Mouse (Mus musculus) embryonic facial prominence, embryonic 12.5 days (tissue): ENCODE data around the gene Poc1a. TPM values are rescaled to one million over a fixed set of nuclear protein-coding genes. Genes with fewer than 3 reads are reported as not detected.

Source experiments
- ATAC-seq: fragments of 200-750 bp; cut with Nextera tagmentation; 2 replicates; pipeline ENCODE4 v1.8.0; 2017; ENCODE audit not compliant: insufficient number of reproducible peaks, insufficient read depth, low FRiP score, low TSS enrichment
- H3K27ac ChIP-seq: fragments of 300-500 bp; sonication (generic); 2 replicates; pipeline ENCODE4 v1.5.1; 2016; ENCODE audit warnings: mild to moderate bottlenecking
- H3K27me3 ChIP-seq: fragments of 300-500 bp; sonication (generic); 2 replicates; pipeline ENCODE4 v1.6.1; 2016; ENCODE audit warnings: mild to moderate bottlenecking, moderate library complexity
- H3K36me3 ChIP-seq: fragments of 300-500 bp; sonication (generic); 2 replicates; pipeline ENCODE4 v1.6.1; 2016; ENCODE audit warnings: mild to moderate bottlenecking
- H3K4me1 ChIP-seq: fragments of 300-500 bp; sonication (generic); 2 replicates; pipeline ENCODE4 v1.6.1; 2016
- H3K4me2 ChIP-seq: fragments of 300-500 bp; sonication (generic); replicated peaks from 2 replicates; pipeline ENCODE4 v1.6.1; 2016; ENCODE audit warnings: mild to moderate bottlenecking, moderate library complexity
- H3K4me3 ChIP-seq: fragments of 300-500 bp; sonication (generic); 2 replicates; pipeline ENCODE4 v1.5.1; 2016; ENCODE audit warnings: mild to moderate bottlenecking
- H3K9ac ChIP-seq: fragments of 300-500 bp; sonication (generic); 2 replicates; pipeline ENCODE4 v1.6.1; 2016; ENCODE audit warnings: mild to moderate bottlenecking, moderate library complexity
- H3K9me3 ChIP-seq: fragments of 300-500 bp; sonication (generic); 2 replicates; pipeline ENCODE4 v1.6.1; 2016; ENCODE audit warnings: mild to moderate bottlenecking, moderate library complexity
- WGBS: fragments of 180-500 bp; shearing (Covaris S2); methylation state at CpG from one replicate; pipeline ENCODE4 v1.1.7; 2016; 5-methylcytosine and 5-hydroxymethylcytosine counted together
- polyA plus RNA-seq: library from polyadenylated mRNA; unstranded; fragments of >200 nt; fragmentation: Nextera tagmentation; extraction: Ambion mirVana; gene quantifications from 2 replicates; pipeline ENCODE4 v1.2.1, GENCODE M21; 2016

The Poc1a gene
- polyA plus RNA-seq, 1 experiment from 2014 or later: 27.9 TPM

DNA sequence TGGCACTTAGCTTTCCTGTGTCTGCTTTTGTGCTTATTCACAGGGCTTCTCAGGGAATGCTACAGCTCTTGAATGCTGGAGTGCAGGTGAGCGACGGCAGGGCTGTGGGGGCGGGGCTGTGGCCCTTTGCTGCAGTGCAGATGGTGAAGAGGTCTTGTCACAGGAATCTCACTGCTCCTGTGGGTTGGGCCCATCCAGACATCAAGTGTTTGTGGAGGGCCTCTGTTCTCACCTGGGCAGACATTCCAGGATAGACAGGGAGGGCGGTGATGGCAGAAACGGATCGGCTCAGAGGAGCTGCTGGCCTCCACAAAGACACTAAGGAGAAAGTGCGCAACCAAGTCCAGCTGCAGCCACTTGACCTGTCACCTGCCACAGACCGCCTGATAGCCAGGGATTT is 45.4 kb downstream of the Poc1a start:
- H3K4me2 ChIP-seq: no peak overlapping the region
- H3K4me1 ChIP-seq: peaks cover 20% of the 10 kb centered on the region
- no peak overlapping the region for H3K4me3 ChIP-seq
- no peak for ATAC-seq
- H3K9ac ChIP-seq: no peak overlapping the region
- no peaks in the 10 kb centered on the region for H3K9me3 ChIP-seq
- no peak overlapping the region; the same call in 1 of the 2 replicates for H3K27ac ChIP-seq
- H3K36me3 ChIP-seq: no peaks in the 10 kb centered on the region
- no peaks in the 10 kb centered on the region for H3K27me3 ChIP-seq
- WGBS: 61% methylated on average over 8 of the region's 8 CpGs

GRCm38 (mm10) chr9:106327125-106327809 is 46.4 kb downstream of the Poc1a start:
- H3K36me3 ChIP-seq: no peaks in the 10 kb centered on the region
- H3K9ac ChIP-seq: no peak overlapping the region
- H3K4me2 ChIP-seq: no peak overlapping the region
- H3K9me3 ChIP-seq: no peaks in the 10 kb centered on the region
- H3K4me1 ChIP-seq: peaks cover 20% of the 10 kb centered on the region
- ATAC-seq: no peak
- no peak overlapping the region for H3K4me3 ChIP-seq
- H3K27ac ChIP-seq: no peak overlapping the region
- H3K27me3 ChIP-seq: no peaks in the 10 kb centered on the region
- 81% methylated on average over 8 of the region's 8 CpGs for WGBS

DNA sequence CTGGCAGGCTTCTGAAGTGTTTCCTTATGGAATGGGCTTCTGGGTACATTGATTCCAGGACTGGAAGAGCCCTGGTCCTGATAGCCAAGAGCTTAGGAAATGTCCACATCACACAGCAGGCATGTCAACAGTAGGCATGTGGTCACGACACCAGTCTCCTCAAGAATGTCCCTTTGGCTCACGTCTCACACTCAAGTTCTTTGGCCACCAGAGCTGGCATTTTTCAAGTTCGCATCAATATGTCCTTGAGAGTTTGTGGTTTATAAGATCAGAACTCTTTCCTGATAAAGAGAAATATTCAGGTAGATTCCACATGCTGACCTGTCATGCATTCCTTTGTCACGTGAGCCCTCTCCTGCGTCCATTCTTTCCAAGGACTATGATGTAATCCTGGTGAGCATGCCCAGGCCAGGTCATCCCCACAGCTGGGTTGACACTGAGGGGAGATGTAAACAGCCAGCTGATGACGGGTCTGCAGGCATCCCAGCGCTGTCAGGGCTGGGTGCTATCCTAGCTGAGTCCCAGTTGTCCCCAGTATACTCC is 47.3 kb downstream of the Poc1a start:
- 0 out of 2 replicates have a peak overlapping the region, but pooled peaks have one; percentile 24 for H3K27ac ChIP-seq
- no peak for ATAC-seq

DNA sequence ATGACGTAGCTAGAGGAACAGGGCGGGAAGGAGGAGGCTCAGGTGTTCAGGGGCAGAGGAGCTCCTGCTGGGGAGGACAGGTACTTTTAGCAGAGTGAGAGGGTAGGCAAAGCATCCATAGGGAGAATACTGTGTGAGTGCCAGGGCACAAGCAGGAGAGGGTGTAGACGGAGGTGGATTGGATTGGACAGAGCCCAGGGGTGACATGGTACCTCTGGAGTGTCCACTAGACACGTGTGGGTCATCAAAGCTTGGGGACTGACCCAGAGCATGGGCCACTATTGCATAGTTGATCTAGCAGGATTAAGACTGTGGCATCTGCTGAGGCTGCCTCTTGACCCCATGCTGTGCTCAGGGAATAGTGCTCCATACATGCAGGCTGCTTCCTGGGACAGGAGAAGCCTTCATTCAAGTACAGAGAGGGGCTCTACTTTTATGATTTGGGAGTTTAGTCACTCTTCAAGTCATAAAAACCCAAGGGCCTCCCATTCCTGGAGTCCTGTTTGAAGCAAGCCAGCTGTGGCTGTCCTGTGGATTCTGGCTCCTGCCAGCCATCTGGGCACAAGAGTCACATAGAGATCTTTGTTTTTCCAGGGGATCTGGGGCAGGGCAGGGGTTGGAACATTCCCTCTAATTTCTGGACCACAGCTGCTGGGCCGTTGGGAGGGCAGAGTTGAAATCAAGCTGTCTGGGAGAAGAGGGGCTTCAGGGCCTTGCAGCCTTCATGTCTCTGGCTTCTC is 48.1 kb downstream of the Poc1a start:
- Histone ChIP-seq H3K4me3 (no peak overlapping the region), H3K27me3 (no peaks in the 10 kb centered on the region), H3K27ac (0 out of 2 replicates have a peak overlapping the region, but pooled peaks have one; percentile 24), H3K36me3 (no peaks in the 10 kb centered on the region), H3K4me2 (no peak overlapping the region), H3K9ac (no peak overlapping the region), H3K4me1 (peaks cover 11% of the 10 kb centered on the region; the same call in 1 of the 2 replicates), H3K9me3 (no peaks in the 10 kb centered on the region)
- 66% methylated on average over 5 of the region's 5 CpGs for WGBS
- no peak for ATAC-seq

More for the DNA sequence above, 47.3 kb downstream of the Poc1a start:
- WGBS: 76% methylated on average over 7 of the region's 7 CpGs
- H3K4me2 ChIP-seq: no peak overlapping the region
- no peak overlapping the region for H3K9ac ChIP-seq
- no peaks in the 10 kb centered on the region for H3K9me3 ChIP-seq
- H3K4me1 ChIP-seq: peaks cover 11% of the 10 kb centered on the region; the same call in 1 of the 2 replicates
- H3K27me3 ChIP-seq: no peaks in the 10 kb centered on the region
- no peak overlapping the region for H3K4me3 ChIP-seq
- H3K36me3 ChIP-seq: no peaks in the 10 kb centered on the region

GRCm38 (mm10) chr9:106332746-106333145 is 51.9 kb downstream of the Poc1a start:
- H3K4me1 ChIP-seq: peaks cover 20% of the 10 kb centered on the region
- 72% methylated on average over 3 of the region's 3 CpGs for WGBS
- H3K9me3 ChIP-seq: no peaks in the 10 kb centered on the region
- no peaks in the 10 kb centered on the region for H3K36me3 ChIP-seq
- H3K27ac ChIP-seq: no peak overlapping the region
- no peak for ATAC-seq
- no peak overlapping the region for H3K4me3 ChIP-seq
- H3K9ac ChIP-seq: no peak overlapping the region
- H3K27me3 ChIP-seq: no peaks in the 10 kb centered on the region
- H3K4me2 ChIP-seq: no peak overlapping the region

DNA sequence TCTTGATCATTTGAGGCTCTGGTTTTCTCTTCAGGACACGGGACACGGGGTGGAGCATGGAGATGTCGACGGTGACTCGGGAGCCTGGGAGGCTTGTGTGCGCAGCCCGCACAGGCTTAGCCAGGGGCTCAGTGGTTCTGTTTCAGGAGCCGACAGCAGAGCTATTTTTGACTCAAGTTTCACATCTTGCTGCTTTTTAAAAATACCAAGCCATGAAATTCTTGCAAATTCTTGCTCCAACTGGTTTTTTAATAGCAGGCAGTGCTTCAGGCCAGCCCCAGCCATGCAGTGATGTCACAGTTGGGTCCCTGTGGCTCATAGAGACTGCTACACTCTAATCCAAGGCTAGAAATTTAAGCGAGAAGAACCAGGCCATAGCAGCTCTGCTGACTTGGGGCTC is 56.8 kb downstream of the Poc1a start:
- H3K4me3 ChIP-seq: no peak overlapping the region
- H3K27ac ChIP-seq: peak overlapping the region; percentile 98
- no peak overlapping the region for H3K4me2 ChIP-seq
- ATAC-seq: no peak
- no peaks in the 10 kb centered on the region for H3K27me3 ChIP-seq
- H3K36me3 ChIP-seq: no peaks in the 10 kb centered on the region
- H3K4me1 ChIP-seq: peaks cover 61% of the 10 kb centered on the region
- H3K9me3 ChIP-seq: no peaks in the 10 kb centered on the region
- WGBS: 33% methylated on average over 9 of the region's 9 CpGs
- H3K9ac ChIP-seq: no peak overlapping the region

DNA sequence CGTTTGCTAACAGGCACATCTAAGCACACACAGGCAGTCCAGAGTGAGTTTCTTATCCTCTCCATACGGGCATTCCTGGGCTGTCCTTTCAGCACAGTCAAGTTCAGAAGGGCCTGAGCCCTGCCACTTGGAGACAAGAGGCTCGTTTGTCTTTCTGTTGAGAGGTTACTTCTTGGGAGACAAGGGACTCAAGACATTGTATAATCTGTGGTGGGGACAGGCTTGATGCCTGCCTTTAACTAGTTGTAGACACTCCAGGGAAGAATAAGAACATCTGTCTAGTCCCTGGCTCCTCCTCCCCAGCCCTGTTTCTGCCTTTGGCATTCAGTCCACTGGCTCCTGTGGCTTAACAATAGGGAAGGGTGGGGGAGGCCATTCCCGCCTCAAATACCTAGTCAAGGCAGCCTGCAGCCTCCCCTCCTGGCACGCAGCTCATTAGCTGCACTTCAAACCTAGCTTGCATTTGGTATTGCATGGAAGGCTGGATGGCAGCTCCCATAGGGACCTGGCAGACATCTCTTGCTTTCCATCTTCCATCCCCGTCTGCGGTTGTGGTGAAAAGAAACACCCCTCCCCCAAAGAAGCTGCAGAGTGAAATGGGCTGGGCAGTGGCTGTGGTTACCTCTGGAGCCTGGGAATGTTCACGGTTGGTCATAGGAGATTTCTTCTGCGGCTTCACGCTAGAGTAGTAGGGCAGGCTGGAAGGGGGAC is 57.8 kb downstream of the Poc1a start:
- WGBS: 3% methylated on average over 10 of the region's 10 CpGs
- peaks cover 63% of the 10 kb centered on the region for H3K4me1 ChIP-seq
- peak; percentile 45 for ATAC-seq
- H3K4me3 ChIP-seq: no peak overlapping the region
- peak overlapping the region; percentile 98 for H3K27ac ChIP-seq
- H3K36me3 ChIP-seq: no peaks in the 10 kb centered on the region
- no peak overlapping the region for H3K9ac ChIP-seq
- no peaks in the 10 kb centered on the region for H3K9me3 ChIP-seq
- peak overlapping the region; percentile 10; the same call in 1 of the 2 replicates for H3K4me2 ChIP-seq
- H3K27me3 ChIP-seq: no peaks in the 10 kb centered on the region

- H3K9ac ChIP-seq: no peak overlapping the region
- H3K27ac ChIP-seq: peak overlapping the region; percentile 98
- H3K4me2 ChIP-seq: 0 out of 2 replicates have a peak overlapping the region, but pooled peaks have one; percentile 8
- peaks cover 63% of the 10 kb centered on the region for H3K4me1 ChIP-seq
- no peaks in the 10 kb centered on the region for H3K27me3 ChIP-seq
- no peak overlapping the region for H3K4me3 ChIP-seq
- H3K36me3 ChIP-seq: no peaks in the 10 kb centered on the region
- H3K9me3 ChIP-seq: no peaks in the 10 kb centered on the region
- ATAC-seq: peak; percentile 9; the same call in 1 of the 2 replicates
- WGBS: 32% methylated on average over 6 of the region's 6 CpGs
These were observed 58.3 kb downstream of the Poc1a start for GRCm38 (mm10) chr9:106339173-106339558.

DNA sequence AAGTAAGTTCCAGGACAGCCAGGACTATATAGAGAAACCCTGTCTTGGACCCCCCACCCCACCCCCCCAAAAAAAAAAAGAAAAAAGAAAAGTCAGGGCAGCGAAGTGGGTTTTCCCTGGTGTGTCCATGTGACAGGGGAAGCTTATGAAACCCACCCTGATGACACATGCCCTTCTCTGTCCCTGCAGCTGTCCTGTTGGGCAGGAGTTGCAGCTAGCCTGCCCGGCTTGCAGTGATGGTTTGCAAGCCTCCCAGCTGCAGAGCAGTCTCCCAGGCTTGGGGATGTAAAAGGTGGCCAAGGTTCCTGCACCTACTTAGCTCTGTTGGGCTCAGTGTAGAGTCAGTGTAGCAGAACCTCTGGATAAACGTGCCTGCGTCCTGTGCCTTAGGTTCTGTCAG is 58.9 kb downstream of the Poc1a start:
- H3K9me3 ChIP-seq: no peaks in the 10 kb centered on the region
- H3K27me3 ChIP-seq: no peaks in the 10 kb centered on the region
- no peaks in the 10 kb centered on the region for H3K36me3 ChIP-seq
- 74% methylated on average over 4 of the region's 4 CpGs for WGBS
- H3K27ac ChIP-seq: peak overlapping the region; percentile 98
- no peak for ATAC-seq
- no peak overlapping the region for H3K9ac ChIP-seq
- peaks cover 67% of the 10 kb centered on the region for H3K4me1 ChIP-seq
- no peak overlapping the region for H3K4me2 ChIP-seq
- H3K4me3 ChIP-seq: no peak overlapping the region

DNA sequence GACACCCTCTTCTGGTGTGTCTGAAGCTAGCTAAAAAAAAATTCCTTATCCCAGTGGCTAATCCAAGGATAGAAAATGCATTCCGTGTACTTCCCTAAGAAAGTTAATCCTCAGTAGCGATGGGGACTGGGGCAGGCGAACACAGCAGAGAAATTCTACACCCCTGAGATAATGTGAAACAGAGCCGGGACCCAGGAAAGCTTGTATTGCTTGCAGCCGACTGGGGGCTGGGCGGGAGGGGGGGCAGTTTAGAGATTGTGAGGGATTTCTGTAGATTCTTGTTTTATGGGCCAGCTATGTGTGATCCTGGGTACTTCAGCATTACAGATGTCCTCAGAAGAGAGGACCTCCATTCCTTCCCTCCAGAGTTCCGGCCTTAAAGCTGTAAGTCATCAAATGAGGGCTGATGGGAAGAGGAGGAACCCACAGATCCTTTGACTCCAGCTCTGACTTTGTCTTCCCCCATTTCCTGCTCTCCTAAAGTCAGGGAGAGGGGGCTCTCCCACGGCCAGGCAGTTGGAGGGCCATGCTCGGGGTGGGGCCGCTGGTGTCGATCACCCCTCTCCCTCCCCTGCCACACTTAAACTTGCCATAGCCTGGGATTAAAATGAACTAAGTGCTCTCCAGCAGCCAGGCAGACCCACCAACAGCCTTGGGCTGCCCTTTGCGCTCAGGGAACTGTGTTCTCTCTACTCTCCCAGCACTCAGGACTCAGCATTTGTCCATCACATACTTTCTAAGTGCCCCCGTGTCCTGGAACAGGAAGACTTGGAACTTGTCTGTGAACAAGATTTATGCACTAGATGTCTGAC is 59.8 kb downstream of the Poc1a start:
- Histone ChIP-seq H3K9ac (0 out of 2 replicates have a peak overlapping the region, but pooled peaks have one; percentile 0), H3K4me3 (no peak overlapping the region), H3K27me3 (no peaks in the 10 kb centered on the region), H3K9me3 (no peaks in the 10 kb centered on the region), H3K36me3 (no peaks in the 10 kb centered on the region), H3K4me1 (peaks cover 77% of the 10 kb centered on the region), H3K27ac (peak overlapping the region; percentile 98), H3K4me2 (0 out of 2 replicates have a peak overlapping the region, but pooled peaks have one; percentile 16)
- 20% methylated on average over 13 of the region's 13 CpGs for WGBS
- ATAC-seq: no peak

DNA sequence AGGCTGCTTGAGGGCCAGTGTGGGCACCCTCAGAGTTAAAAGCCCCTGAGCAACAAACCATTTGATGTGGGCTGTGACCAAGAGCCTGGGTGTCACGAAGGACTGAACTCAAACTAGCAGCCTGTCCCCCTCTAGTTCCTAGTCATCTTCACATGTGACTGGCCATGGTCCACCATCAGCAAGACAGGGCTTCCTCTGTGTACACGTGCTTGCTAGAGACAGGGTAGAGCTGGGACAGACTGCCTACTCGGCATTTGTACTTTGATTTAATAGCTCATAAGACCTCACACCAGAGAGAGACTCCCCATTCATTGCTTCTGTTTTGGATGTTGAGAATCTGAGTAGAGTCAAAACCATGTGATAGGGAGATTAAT is 60.4 kb downstream of the Poc1a start:
- Histone ChIP-seq H3K4me3 (no peak overlapping the region), H3K9ac (0 out of 2 replicates have a peak overlapping the region, but pooled peaks have one; percentile 0), H3K27me3 (no peaks in the 10 kb centered on the region), H3K36me3 (no peaks in the 10 kb centered on the region), H3K4me1 (peaks cover 79% of the 10 kb centered on the region), H3K27ac (peak overlapping the region; percentile 98), H3K9me3 (no peaks in the 10 kb centered on the region), H3K4me2 (no peak overlapping the region)
- no peak for ATAC-seq
- WGBS: 35% methylated on average over 3 of the region's 3 CpGs
